Mouse (Mus musculus) bone marrow, adult 2 months (tissue): Measurements from ENCODE around the gene Speg. TPM values are rescaled to one million over a fixed set of nuclear protein-coding genes. Genes with fewer than 3 reads are reported as not detected.

Source experiments
- H3K27ac ChIP-seq: fragments of 200-500 bp; 2 replicates; pipeline ENCODE4 v1.5.1; 2012; ENCODE audit warnings: low read depth, mild to moderate bottlenecking, control low read depth, inconsistent platforms, low read length; ENCODE audit not compliant: control insufficient read depth, poor library complexity, insufficient read depth
- H3K4me1 ChIP-seq: fragments of 200-500 bp; 2 replicates; pipeline ENCODE4 v1.6.1; 2011; ENCODE audit warnings: low read length; ENCODE audit not compliant: control insufficient read depth, insufficient read depth
- H3K4me3 ChIP-seq: fragments of 200-500 bp; replicated peaks from 2 replicates; pipeline ENCODE3; 2011; ENCODE audit warnings: mild to moderate bottlenecking, low read depth, low read length, control low read depth; ENCODE audit not compliant: control insufficient read depth
- CTCF ChIP-seq: fragments of 200-500 bp; IDR thresholded peaks from 2 replicates; pipeline ENCODE4 v1.5.1; 2011; ENCODE audit warnings: low read length, control low read depth; ENCODE audit not compliant: control insufficient read depth, insufficient read depth
- POLR2A ChIP-seq: fragments of 200-500 bp; IDR thresholded peaks from 2 replicates; pipeline ENCODE4 v1.6.1; 2011; ENCODE audit warnings: low read depth, mild to moderate bottlenecking, control low read depth, low read length, borderline replicate concordance; ENCODE audit not compliant: control insufficient read depth
- WGBS: fragments of 180-500 bp; shearing (Covaris S2); methylation state at CpG from one replicate; pipeline ENCODE4 v1.1.7; 2018; 5-methylcytosine and 5-hydroxymethylcytosine counted together
- polyA plus RNA-seq: library from polyadenylated mRNA; stranded (reverse); fragments of >200 nt; gene quantifications from 2 replicates; pipeline ENCODE4 v1.2.4, GENCODE M21; 2011; ENCODE audit warnings: low replicate concordance; ENCODE audit not compliant: missing spikeins, insufficient read depth, insufficient read length

Speg gene
- polyA plus RNA-seq = 18.1 TPM in 2 replicates

- Histone ChIP-seq H3K4me3 (no peak within 1 kb of the TSS), H3K4me1 (no peaks in the 10 kb centered on the region), H3K27ac (no peak within 1 kb of the TSS; the same call in 1 of the 2 replicates)
- WGBS = 15% methylated on average over 57 of the region's 57 CpGs
- TF ChIP-seq CTCF (no peak), POLR2A (no peak)
Observed at GRCm38 (mm10) chr1:75374950-75375936, at the start of gene Speg. Gene Speg, plus strand, starts transcription at chr1:75375297.

- Histone ChIP-seq H3K4me1 (no peaks in the 10 kb centered on the region), H3K4me3 (no peak overlapping the region), H3K27ac (no peak overlapping the region)
- TF ChIP-seq POLR2A (no peak), CTCF (no peak)
Observed at GRCm38 (mm10) chr1:75327461-75327860, 47.6 kb upstream of the Speg start.

DNA sequence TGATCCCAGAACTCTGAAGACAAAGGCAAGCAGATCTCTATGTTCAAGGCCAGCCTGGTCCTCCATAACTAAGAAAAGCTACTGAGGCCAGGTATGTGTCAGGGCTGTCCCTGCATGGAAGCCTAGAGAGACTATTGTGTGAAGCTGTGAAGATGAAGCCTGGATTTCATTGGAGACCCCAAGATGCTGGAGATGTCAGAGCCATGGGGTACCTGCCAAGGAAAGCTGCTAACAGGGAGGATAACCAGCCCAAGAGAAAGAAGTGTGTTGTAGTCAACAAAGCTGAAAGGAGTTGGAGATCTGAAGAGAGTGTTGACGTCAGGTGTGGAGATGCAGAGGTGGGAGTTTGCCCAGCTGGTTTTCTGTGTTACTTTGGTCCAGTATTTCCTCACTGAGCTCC is 43.8 kb upstream of the Speg start:
- no peak overlapping the region for H3K27ac ChIP-seq
- no peak overlapping the region for H3K4me3 ChIP-seq
- H3K4me1 ChIP-seq = no peaks in the 10 kb centered on the region
- TF ChIP-seq POLR2A = no peak
- TF ChIP-seq CTCF = no peak
- WGBS = 71% methylated on average over 1 of the region's 1 CpGs

DNA sequence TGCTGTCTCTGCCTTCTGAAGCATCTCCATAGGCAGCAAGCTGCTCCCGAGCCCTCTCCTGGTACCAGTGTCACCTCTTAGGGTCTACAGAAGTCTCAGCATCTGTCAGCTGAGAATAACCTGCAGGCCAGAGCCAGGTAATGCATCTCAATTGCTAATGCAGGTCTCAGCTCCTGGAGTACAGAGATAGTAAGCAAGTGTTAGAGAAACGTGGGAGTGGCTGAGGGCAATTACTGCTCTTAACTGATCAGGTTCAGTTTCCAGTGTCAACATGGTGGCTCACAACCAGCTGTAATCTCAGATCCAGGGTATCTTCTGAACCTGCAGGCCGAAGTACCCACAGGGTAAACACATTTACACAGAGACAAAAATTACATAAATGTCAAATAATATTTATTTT is 38.6 kb upstream of the Speg start:
- WGBS = 67% methylated on average over 3 of the region's 3 CpGs
- H3K27ac ChIP-seq = no peak overlapping the region
- TF ChIP-seq CTCF (no peak), POLR2A (no peak)
- H3K4me1 ChIP-seq = no peaks in the 10 kb centered on the region
- H3K4me3 ChIP-seq = no peak overlapping the region

DNA sequence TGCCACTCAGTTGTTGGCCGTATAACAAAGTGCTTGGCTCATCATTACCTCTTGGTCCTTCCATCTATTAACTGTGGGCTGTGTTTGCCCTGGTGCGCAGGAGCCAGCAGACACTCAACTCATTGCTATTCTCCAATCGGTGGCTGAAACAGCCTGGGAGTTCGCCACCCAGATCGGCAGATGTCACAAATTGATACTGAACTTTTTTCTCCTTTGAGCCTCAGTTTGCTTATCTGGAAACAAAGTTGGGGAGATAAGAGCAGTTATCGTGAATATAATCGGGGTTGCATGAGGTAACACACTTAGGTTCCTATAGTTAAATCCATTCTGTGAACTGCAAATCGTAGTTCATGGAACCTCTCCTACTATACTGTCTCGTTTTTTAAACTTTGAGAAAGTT is 38.0 kb upstream of the Speg start:
- no peak overlapping the region for H3K4me3 ChIP-seq
- TF ChIP-seq CTCF (no peak), POLR2A (no peak)
- WGBS = 67% methylated on average over 9 of the region's 9 CpGs
- no peaks in the 10 kb centered on the region for H3K4me1 ChIP-seq
- H3K27ac ChIP-seq = no peak overlapping the region

- WGBS = 29% methylated on average over 11 of the region's 11 CpGs
- no peak overlapping the region for H3K27ac ChIP-seq
- no peak for TF ChIP-seq POLR2A
- TF ChIP-seq CTCF = no peak
- H3K4me1 ChIP-seq = no peaks in the 10 kb centered on the region
- H3K4me3 ChIP-seq = no peak overlapping the region
Observed at GRCm38 (mm10) chr1:75338091-75338694, 36.9 kb upstream of the Speg start.

DNA sequence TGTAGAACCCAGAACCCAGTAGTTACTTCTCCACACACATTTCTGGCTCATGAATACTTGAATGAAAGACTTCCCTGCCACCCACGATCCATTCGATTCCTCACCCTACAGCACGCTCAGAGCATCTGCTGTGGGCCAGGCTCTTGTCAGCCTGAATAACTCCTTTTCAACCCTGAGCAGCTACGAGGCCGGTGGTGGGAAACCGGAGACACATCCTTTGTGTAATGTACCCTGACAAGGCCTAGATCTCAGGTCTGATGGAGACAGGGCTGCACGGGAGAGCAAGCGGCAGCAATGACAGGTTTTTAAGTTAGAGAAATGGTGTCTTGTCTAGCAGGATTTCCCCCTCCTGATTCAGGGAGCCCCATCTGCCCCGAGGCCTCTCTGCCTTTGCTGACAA is 35.8 kb upstream of the Speg start:
- 85% methylated on average over 9 of the region's 9 CpGs for WGBS
- TF ChIP-seq CTCF = no peak
- TF ChIP-seq POLR2A = no peak

DNA sequence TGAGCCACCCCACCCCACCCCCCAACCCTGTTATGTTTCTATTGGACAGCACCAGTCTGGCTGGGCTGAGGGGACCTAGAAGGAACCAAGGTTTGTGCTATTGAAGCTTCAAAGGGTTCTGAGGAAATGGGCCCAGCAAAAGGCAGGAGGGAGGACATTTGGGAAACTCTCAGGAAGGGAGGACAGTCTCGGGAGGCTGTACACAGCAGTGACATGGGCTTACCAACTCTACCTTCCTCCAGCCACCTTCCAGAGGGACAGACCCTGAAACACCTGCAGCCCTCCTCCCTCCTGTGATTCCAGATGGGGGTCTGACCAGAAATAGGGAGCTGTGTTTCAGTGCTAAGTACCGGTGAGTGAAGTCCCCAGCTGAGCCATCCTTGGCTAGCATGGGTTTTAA is 34.6 kb upstream of the Speg start:
- no peak overlapping the region for H3K27ac ChIP-seq
- no peaks in the 10 kb centered on the region for H3K4me1 ChIP-seq
- 69% methylated on average over 2 of the region's 2 CpGs for WGBS
- TF ChIP-seq POLR2A (no peak), CTCF (no peak)
- no peak overlapping the region for H3K4me3 ChIP-seq

More for the DNA sequence above, 35.8 kb upstream of the Speg start:
- Histone ChIP-seq H3K27ac (no peak overlapping the region), H3K4me3 (no peak overlapping the region), H3K4me1 (no peaks in the 10 kb centered on the region)
